Mouse (Mus musculus): Measurements from ENCODE around the gene Nt5m. TPM values are rescaled to one million over a fixed set of nuclear protein-coding genes. Genes with fewer than 3 reads are reported as not detected.

Gene Nt5m
- total and polyA plus RNA-seq, 3 experiments: 26.6 to 29.1 TPM; not detected in 1

DNA sequence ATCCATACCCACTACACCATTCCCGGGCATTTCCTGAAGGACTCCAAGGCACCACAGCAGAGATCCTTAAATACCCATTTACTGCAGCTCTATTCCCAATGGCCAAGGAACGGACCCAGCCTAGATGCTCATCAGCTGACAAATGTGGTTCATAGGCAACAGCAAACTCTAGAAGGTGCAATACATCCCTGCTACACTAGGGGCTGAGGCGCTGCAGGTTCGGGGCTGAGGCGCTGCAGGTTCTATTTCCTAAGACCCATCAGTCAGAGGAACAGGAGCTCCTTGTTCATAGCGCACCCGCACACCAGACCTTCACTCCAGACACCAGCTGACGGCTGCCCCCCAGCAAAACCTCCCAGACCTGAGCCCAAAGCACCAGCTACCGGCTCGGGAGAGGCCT is 38.8 kb upstream of the Nt5m start:
- peaks cover 0 to 37% of the 10 kb centered on the region in 2 experiments; a peak in 2 of 4 replicates for H3K36me3 ChIP-seq (ENCODE audit: control insufficient read depth in 1 of 2, insufficient read depth in 2 of 2, low read length in 2 of 2)

DNA sequence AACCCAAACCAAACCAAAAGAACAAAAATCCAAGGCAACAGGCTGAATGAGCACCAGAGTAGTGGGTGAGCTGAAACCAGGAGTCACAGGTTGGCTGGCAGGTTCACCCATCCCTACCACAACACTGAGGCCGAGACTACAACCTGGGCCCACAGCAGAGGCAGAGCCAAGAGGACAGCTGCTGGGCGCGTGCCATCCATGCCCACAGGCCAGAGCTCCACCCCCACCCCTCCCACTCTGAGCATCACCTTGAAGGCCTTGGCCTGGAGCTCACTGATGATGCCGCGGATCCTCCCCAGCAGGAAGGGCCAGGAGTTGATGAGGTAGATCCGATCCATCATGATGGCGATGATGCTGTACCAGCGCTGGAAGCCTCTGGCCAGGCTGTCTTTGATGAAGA is 37.4 kb upstream of the Nt5m start:
- Histone ChIP-seq H3K4me3 (ENCODE audit: control insufficient read depth in 1 of 2, insufficient read depth in 1 of 2, low read depth in 2 of 2, low read length in 2 of 2) (no peak overlapping the region), H3K4me1 (ENCODE audit: control insufficient read depth in 1 of 2, insufficient read depth in 2 of 2, low read length in 2 of 2) (no peaks in the 10 kb centered on the region), H3K27me3 (ENCODE audit: control insufficient read depth in 1 of 2, insufficient read depth in 2 of 2, low read length in 2 of 2) (no peaks in the 10 kb centered on the region), H3K79me2 (ENCODE audit: control insufficient read depth, insufficient read depth, low read length, poor library complexity) (peaks cover under 1% of the 10 kb centered on the region; the same call in 1 of the 2 replicates), H3K9ac (ENCODE audit: control insufficient read depth, low read depth, low read length, poor library complexity, severe bottlenecking) (no peak overlapping the region), H3K36me3 (ENCODE audit: control insufficient read depth in 1 of 2, insufficient read depth in 2 of 2, low read length in 2 of 2) (peaks cover 0 to 33% of the 10 kb centered on the region in 2 experiments; a peak in 2 of 4 replicates), H3K9me3 (replicated peaks; ENCODE audit: insufficient read depth, low read length) (no peaks in the 10 kb centered on the region), H3K27ac (ENCODE audit: control insufficient read depth, low read depth, low read length) (no peak overlapping the region)
- TF ChIP-seq USF1 (IDR thresholded peaks at IDR 0.05; ENCODE audit: low read depth, low read length) (no peak), MYC (IDR thresholded peaks at IDR 0.05; ENCODE audit: low read depth, low read length) (no peak), NELFE (IDR thresholded peaks at IDR 0.05; ENCODE audit: low read depth, low read length) (no peak), UBTF (IDR thresholded peaks at IDR 0.05; ENCODE audit: borderline replicate concordance, insufficient read depth, low read depth, low read length) (no peak), MAX (IDR thresholded peaks at IDR 0.05; ENCODE audit: low read length) (no peak)
- DNase-seq (ENCODE audit: low read depth, low spot score): no peak

More for the DNA sequence above, 38.8 kb upstream of the Nt5m start:
- peak; percentile 24 to 31 (median 24); a peak in 3 of 6 replicates for TF ChIP-seq CTCF (IDR thresholded peaks at IDR 0.05 in 2 of 3, conservative IDR thresholded peaks at IDR 0.05 in 1 of 3; ENCODE audit: control insufficient read depth in 1 of 3, insufficient read depth in 1 of 3, low read depth in 2 of 3, low read length in 3 of 3, poor library complexity in 1 of 3, severe bottlenecking in 1 of 3)
- TF ChIP-seq RCOR1 (IDR thresholded peaks at IDR 0.05; ENCODE audit: low read depth, low read length): no peak
- no peak for TF ChIP-seq NRF1 (IDR thresholded peaks at IDR 0.05; ENCODE audit: insufficient read depth, low read depth, low read length, poor library complexity, severe bottlenecking)
- no peak for TF ChIP-seq CHD2 (IDR thresholded peaks at IDR 0.05; ENCODE audit: low read length)
- TF ChIP-seq KAT2A (conservative IDR thresholded peaks at IDR 0.05; ENCODE audit: low read depth, low read length): no peak
- TF ChIP-seq USF2 (IDR thresholded peaks at IDR 0.05; ENCODE audit: borderline replicate concordance in 1 of 2, insufficient read depth in 1 of 2, low read depth in 1 of 2, low read length in 2 of 2): no peak
- TF ChIP-seq MAFK (IDR thresholded peaks at IDR 0.05; ENCODE audit: borderline replicate concordance, low read depth, low read length): no peak
- no peak for TF ChIP-seq EP300 (IDR thresholded peaks at IDR 0.05; ENCODE audit: low read depth in 1 of 2, low read length in 2 of 2)
- TF ChIP-seq GABPA (IDR thresholded peaks at IDR 0.05; ENCODE audit: low read depth, low read length): no peak
- TF ChIP-seq NELFE (IDR thresholded peaks at IDR 0.05; ENCODE audit: low read depth, low read length): no peak
- no peak for TF ChIP-seq SIN3A (IDR thresholded peaks at IDR 0.05; ENCODE audit: low read length)
- 0 out of 2 replicates have a peak, but pooled peaks have one; percentile 3 for TF ChIP-seq SMC3 (IDR thresholded peaks at IDR 0.05; ENCODE audit: low read depth, low read length)
- no peak for TF ChIP-seq MXI1 (IDR thresholded peaks at IDR 0.05; ENCODE audit: low read depth, low read length)
- no peak for TF ChIP-seq HCFC1 (IDR thresholded peaks at IDR 0.05; ENCODE audit: low read depth, low read length)
- no peak for TF ChIP-seq ZC3H11A (IDR thresholded peaks at IDR 0.05; ENCODE audit: low read depth, low read length)
- no peak for TF ChIP-seq TBP (IDR thresholded peaks at IDR 0.05; ENCODE audit: low read depth, low read length)
- no peaks in the 10 kb centered on the region for H3K9me3 ChIP-seq (replicated peaks; ENCODE audit: insufficient read depth, low read length)
- H3K27me3 ChIP-seq (ENCODE audit: control insufficient read depth in 1 of 2, insufficient read depth in 2 of 2, low read length in 2 of 2): no peaks in the 10 kb centered on the region
- no peak overlapping the region for H3K4me3 ChIP-seq (ENCODE audit: control insufficient read depth in 1 of 2, insufficient read depth in 1 of 2, low read depth in 2 of 2, low read length in 2 of 2)
- no peak overlapping the region for H3K9ac ChIP-seq (ENCODE audit: control insufficient read depth, low read depth, low read length, poor library complexity, severe bottlenecking)
- peak; percentile 39 for DNase-seq (ENCODE audit: low read depth, low spot score)
- H3K4me1 ChIP-seq (ENCODE audit: control insufficient read depth in 1 of 2, insufficient read depth in 2 of 2, low read length in 2 of 2): no peaks in the 10 kb centered on the region
- no peaks in the 10 kb centered on the region for H3K79me2 ChIP-seq (ENCODE audit: control insufficient read depth, insufficient read depth, low read length, poor library complexity)
- H3K27ac ChIP-seq (ENCODE audit: control insufficient read depth, low read depth, low read length): no peak overlapping the region

Measured in MEL (cell line).